Mouse (Mus musculus) E14TG2a.4 (cell line): ENCODE results near the gene Irak2.

Source experiments
- CTCF ChIP-seq: conservative IDR thresholded peaks from 2 replicates; pipeline ENCODE4 v1.5.1; 2014; ENCODE audit warnings: low read length
- NANOG ChIP-seq: IDR thresholded peaks from 2 replicates; pipeline ENCODE4 v1.6.1; 2014; ENCODE audit warnings: borderline replicate concordance, low read length, mixed read lengths
- POU5F1 ChIP-seq: IDR thresholded peaks from 2 replicates; pipeline ENCODE4 v1.6.1; 2014; ENCODE audit warnings: low read length, borderline replicate concordance

DNA sequence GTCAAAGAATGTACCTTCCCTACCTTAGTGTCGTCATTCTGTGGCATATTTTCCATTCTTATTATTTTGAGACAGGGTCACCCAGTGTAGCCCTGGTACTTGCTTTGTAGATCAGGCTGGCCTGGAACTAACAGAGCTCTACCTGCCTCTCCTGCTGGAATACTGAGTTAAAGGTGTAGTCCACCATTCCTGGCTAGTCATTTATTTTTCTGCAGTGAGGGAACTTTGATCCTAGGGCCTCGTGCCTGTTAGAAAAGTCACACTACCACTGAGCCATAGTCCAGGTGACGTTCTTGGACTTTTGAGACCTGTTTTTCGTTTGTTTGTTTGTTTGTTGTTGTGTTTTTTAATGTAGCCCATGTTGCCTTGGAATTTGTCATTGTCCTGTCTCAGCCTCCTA lies 934 bp downstream of the Irak2 start:
- no peak for TF ChIP-seq CTCF
- no peak for TF ChIP-seq POU5F1
- TF ChIP-seq NANOG = no peak
